Mouse (Mus musculus): Measurements from ENCODE around the gene Irf2. TPM values are rescaled to one million over a fixed set of nuclear protein-coding genes. Genes with fewer than 3 reads are reported as not detected.
A peak's percentile ranks its signal among the peaks of the same experiment; 100 is the strongest.

Gene Irf2
- polyA plus RNA-seq, 1 experiment from 2014 or later: 23.1 TPM

GRCm38 (mm10) chr8:46818990-46819288 lies 79.4 kb downstream of the Irf2 start:
- no peak for TF ChIP-seq CTCF (IDR thresholded peaks at IDR 0.05; ENCODE audit: low read depth)
- TF ChIP-seq EP300 (IDR thresholded peaks at IDR 0.05; ENCODE audit: low read depth): no peak
- no peak overlapping the region for H3K27ac ChIP-seq (ENCODE audit: low read depth)
- 0 out of 2 replicates have a peak, but pooled peaks cover 6% of the 10 kb centered on the region for H3K4me1 ChIP-seq (ENCODE audit: insufficient read depth)
- H3K9ac ChIP-seq (replicated peaks): no peak overlapping the region
- no peak overlapping the region for H3K4me3 ChIP-seq (ENCODE audit: low read depth, low read length)
- WGBS (ENCODE audit: insufficient replicate concordance): 49% methylated on average over 2 of the region's 2 CpGs
- H3K9me3 ChIP-seq (ENCODE audit: low read length): no peaks in the 10 kb centered on the region
- H3K27me3 ChIP-seq (ENCODE audit: insufficient read depth, low read length): no peaks in the 10 kb centered on the region
- H3K4me2 ChIP-seq (ENCODE audit: low read depth, low read length): no peak overlapping the region
- DNase-seq (no peak), ATAC-seq (no peak)
- peaks cover 48% of the 10 kb centered on the region for H3K36me3 ChIP-seq (replicated peaks; ENCODE audit: insufficient read depth, low read length)

DNA sequence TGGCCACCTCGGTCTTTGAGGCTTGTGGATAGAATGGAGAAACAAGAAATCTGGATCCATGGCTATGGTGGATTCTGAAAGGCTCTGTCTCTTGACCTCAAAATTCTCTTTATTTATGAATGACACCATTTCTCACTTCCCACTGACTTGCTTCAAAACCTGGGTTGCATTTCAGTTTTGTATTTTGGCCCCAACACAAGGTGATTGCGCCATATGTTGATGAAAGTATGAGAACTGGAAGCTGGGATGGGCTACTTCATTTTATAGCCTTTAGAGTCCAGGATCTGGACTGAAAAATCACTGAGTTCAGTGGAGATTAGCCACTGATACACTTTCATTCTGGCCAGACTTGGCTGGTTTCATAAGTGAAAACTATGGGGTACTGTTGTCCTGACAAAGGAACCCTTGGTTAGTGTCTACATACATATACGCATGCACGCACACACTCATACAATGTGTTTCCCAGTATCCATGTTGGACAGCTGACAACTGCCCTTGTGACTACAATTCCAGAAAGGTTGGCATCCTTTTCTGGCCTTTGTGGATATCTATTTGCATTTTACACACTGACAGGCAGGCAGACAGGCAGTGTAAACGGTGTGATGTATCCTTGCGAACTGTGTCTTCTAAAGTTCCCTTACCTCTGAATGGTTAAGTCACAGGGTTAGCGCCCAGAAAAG lies 89.3 kb downstream of the Irf2 start:
- TF ChIP-seq CTCF (IDR thresholded peaks at IDR 0.05; ENCODE audit: low read depth): no peak
- TF ChIP-seq EP300 (IDR thresholded peaks at IDR 0.05; ENCODE audit: low read depth): no peak
- Histone ChIP-seq H3K27me3 (ENCODE audit: insufficient read depth, low read length) (no peaks in the 10 kb centered on the region), H3K27ac (ENCODE audit: low read depth) (no peak overlapping the region; the same call in 1 of the 2 replicates), H3K9ac (replicated peaks) (no peak overlapping the region), H3K4me1 (ENCODE audit: insufficient read depth) (peaks cover 17% of the 10 kb centered on the region), H3K9me3 (ENCODE audit: low read length) (no peaks in the 10 kb centered on the region), H3K4me3 (ENCODE audit: low read depth, low read length) (no peak overlapping the region), H3K36me3 (replicated peaks; ENCODE audit: insufficient read depth, low read length) (peaks cover 14% of the 10 kb centered on the region), H3K4me2 (ENCODE audit: low read depth, low read length) (no peak overlapping the region)
- no peak for ATAC-seq
- DNase-seq: no peak
- WGBS (ENCODE audit: insufficient replicate concordance): 90% methylated on average over 7 of the region's 7 CpGs

DNA sequence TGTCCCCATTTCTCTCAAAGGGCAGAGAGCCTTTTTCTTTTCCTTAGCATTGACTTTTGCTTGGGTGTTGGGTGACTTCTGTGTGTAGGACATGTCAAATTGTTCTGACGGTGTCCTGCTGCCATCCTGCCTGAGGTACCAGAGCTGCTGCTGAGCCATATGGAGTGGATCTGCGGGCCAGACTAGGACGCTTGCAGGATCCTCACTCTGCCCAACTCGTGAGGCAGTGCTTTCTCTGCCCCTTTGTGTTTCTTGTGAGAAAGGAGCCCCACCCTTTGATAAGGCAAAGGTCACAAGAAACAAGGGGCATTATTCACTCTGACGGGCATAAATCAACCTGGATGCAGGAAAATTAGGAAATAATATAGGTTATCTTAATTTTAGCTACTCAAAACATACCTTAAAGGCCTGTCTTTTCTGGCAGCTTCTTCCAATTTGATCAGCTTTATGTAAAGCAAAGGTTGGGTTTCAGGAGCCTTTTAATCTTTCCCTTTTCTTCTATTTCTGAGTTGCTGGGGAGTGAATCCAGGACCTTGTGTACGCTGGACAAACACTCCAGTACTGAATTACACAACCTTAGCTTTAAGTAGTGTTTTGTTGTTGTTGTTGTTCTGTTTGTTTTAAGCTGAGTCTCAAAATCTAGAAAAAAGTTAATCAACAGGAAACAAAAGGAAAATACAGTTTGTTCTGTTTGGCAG lies 90.0 kb downstream of the Irf2 start:
- Histone ChIP-seq H3K4me3 (ENCODE audit: low read depth, low read length) (no peak overlapping the region), H3K27me3 (ENCODE audit: insufficient read depth, low read length) (no peaks in the 10 kb centered on the region), H3K9ac (replicated peaks) (no peak overlapping the region), H3K4me2 (ENCODE audit: low read depth, low read length) (no peak overlapping the region), H3K4me1 (ENCODE audit: insufficient read depth) (peaks cover 17% of the 10 kb centered on the region), H3K9me3 (ENCODE audit: low read length) (no peaks in the 10 kb centered on the region), H3K27ac (ENCODE audit: low read depth) (peak overlapping the region; percentile 31; the same call in 1 of the 2 replicates), H3K36me3 (replicated peaks; ENCODE audit: insufficient read depth, low read length) (peaks cover 11% of the 10 kb centered on the region)
- ATAC-seq (no peak), DNase-seq (no peak)
- 72% methylated on average over 6 of the region's 6 CpGs for WGBS (ENCODE audit: insufficient replicate concordance)
- TF ChIP-seq EP300 (IDR thresholded peaks at IDR 0.05; ENCODE audit: low read depth) (no peak), CTCF (IDR thresholded peaks at IDR 0.05; ENCODE audit: low read depth) (no peak)

- Histone ChIP-seq H3K4me2 (ENCODE audit: low read depth, low read length) (no peak overlapping the region), H3K27me3 (ENCODE audit: insufficient read depth, low read length) (no peaks in the 10 kb centered on the region), H3K9ac (replicated peaks) (no peak overlapping the region), H3K4me3 (ENCODE audit: low read depth, low read length) (no peak overlapping the region), H3K9me3 (ENCODE audit: low read length) (no peaks in the 10 kb centered on the region), H3K27ac (ENCODE audit: low read depth) (0 out of 2 replicates have a peak overlapping the region, but pooled peaks have one; percentile 31), H3K4me1 (ENCODE audit: insufficient read depth) (peaks cover 17% of the 10 kb centered on the region), H3K36me3 (replicated peaks; ENCODE audit: insufficient read depth, low read length) (peaks cover 8% of the 10 kb centered on the region)
- ATAC-seq (0 out of 2 replicates have a peak, but pooled peaks have one; percentile 25), DNase-seq (no peak)
- TF ChIP-seq CTCF (IDR thresholded peaks at IDR 0.05; ENCODE audit: low read depth) (no peak), EP300 (IDR thresholded peaks at IDR 0.05; ENCODE audit: low read depth) (no peak)
- 79% methylated on average over 11 of the region's 11 CpGs for WGBS (ENCODE audit: insufficient replicate concordance)
Measured at GRCm38 (mm10) chr8:46830112-46830855, 90.8 kb downstream of the Irf2 start.

GRCm38 (mm10) chr8:46831916-46832315 lies 92.4 kb downstream of the Irf2 start:
- no peak overlapping the region for H3K9ac ChIP-seq (replicated peaks)
- H3K27me3 ChIP-seq (ENCODE audit: insufficient read depth, low read length): no peaks in the 10 kb centered on the region
- H3K4me3 ChIP-seq (ENCODE audit: low read depth, low read length): no peak overlapping the region
- H3K36me3 ChIP-seq (replicated peaks; ENCODE audit: insufficient read depth, low read length): peaks cover 18% of the 10 kb centered on the region
- H3K4me1 ChIP-seq (ENCODE audit: insufficient read depth): peaks cover 17% of the 10 kb centered on the region
- H3K4me2 ChIP-seq (ENCODE audit: low read depth, low read length): no peak overlapping the region
- H3K9me3 ChIP-seq (ENCODE audit: low read length): no peaks in the 10 kb centered on the region
- TF ChIP-seq CTCF (IDR thresholded peaks at IDR 0.05; ENCODE audit: low read depth) (no peak), EP300 (IDR thresholded peaks at IDR 0.05; ENCODE audit: low read depth) (no peak)
- no peak for DNase-seq
- H3K27ac ChIP-seq (ENCODE audit: low read depth): no peak overlapping the region
- no peak for ATAC-seq
- WGBS (ENCODE audit: insufficient replicate concordance): 83% methylated on average over 5 of the region's 5 CpGs

GRCm38 (mm10) chr8:46832399-46832798 lies 92.9 kb downstream of the Irf2 start:
- Histone ChIP-seq H3K27ac (ENCODE audit: low read depth) (no peak overlapping the region), H3K9me3 (ENCODE audit: low read length) (no peaks in the 10 kb centered on the region), H3K36me3 (replicated peaks; ENCODE audit: insufficient read depth, low read length) (peaks cover 18% of the 10 kb centered on the region), H3K4me1 (ENCODE audit: insufficient read depth) (peaks cover 17% of the 10 kb centered on the region), H3K27me3 (ENCODE audit: insufficient read depth, low read length) (no peaks in the 10 kb centered on the region), H3K4me2 (ENCODE audit: low read depth, low read length) (no peak overlapping the region), H3K4me3 (ENCODE audit: low read depth, low read length) (no peak overlapping the region), H3K9ac (replicated peaks) (no peak overlapping the region)
- ATAC-seq (no peak), DNase-seq (no peak)
- no peak for TF ChIP-seq EP300 (IDR thresholded peaks at IDR 0.05; ENCODE audit: low read depth)
- no peak for TF ChIP-seq CTCF (IDR thresholded peaks at IDR 0.05; ENCODE audit: low read depth)
- 58% methylated on average over 3 of the region's 3 CpGs for WGBS (ENCODE audit: insufficient replicate concordance)

Measured in liver, postnatal 0 days (tissue).